Mouse (Mus musculus): ENCODE data around the gene Olfr486. TPM values are rescaled to one million over a fixed set of nuclear protein-coding genes. Genes with fewer than 3 reads are reported as not detected.
"Not testable (repeated sequence)": the region's sequence is repeated elsewhere in the genome, so short reads cannot be mapped to it uniquely, and the experiment has no call there.

Gene Olfr486
- polyA plus RNA-seq (2015; fragmentation: Nextera tagmentation; extraction: Ambion mirVana): not detected in 2 replicates

DNA sequence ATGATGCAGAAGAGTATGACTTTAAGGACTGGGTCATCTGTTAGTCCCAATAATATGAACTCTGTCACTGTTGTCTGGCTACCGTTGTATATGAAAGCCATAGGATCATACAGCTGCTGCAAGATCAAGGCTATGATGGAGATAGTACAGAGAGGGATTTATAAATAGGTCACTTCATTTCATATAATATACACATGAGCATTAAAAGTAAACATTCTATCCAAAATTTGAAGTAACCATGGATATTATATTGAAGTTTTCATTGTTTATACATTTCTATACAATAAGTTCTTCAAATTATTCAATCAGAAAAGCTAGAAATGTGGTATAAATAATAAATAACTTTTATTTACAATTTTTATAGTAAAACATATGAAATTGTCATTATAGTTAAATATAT lies at the start of gene Olfr486:
Olfr486 (minus strand) TSS at position 101 of the 400 bp plus-strand sequence.
- 94% methylated on average over 1 of the region's 1 CpGs for WGBS
- H3K9me3 ChIP-seq; H3K4me1 ChIP-seq; H3K27me3 ChIP-seq; H3K27ac ChIP-seq (replicated peaks); H3K4me2 ChIP-seq (replicated peaks); H3K36me3 ChIP-seq; H3K4me3 ChIP-seq; H3K9ac ChIP-seq (replicated peaks); ATAC-seq (replicated peaks): not testable (repeated sequence)

DNA sequence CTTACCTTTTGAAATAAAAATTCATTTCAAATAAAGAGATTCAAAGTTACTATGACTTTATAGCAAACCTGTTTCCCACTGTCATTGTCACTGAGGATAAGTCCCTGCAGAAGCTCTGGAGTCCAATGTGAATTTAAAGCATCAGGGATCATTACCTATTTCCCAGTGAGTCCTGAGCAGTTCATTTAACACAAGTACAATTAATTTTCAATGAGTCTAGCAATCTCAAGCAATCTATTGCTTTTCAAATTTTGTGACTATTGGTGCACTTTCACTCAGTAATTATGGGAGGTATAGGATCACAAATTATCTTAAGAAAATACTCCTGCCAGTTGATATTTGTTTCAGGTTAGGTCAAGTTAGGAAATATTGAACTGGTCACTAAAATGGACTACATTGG lies 42.0 kb upstream of the Olfr486 start, which contains the start of gene Olfr487:
Olfr487 (minus strand) TSS at position 101 of the 400 bp plus-strand sequence.
- not testable (repeated sequence) for H3K4me1 ChIP-seq; H3K9ac ChIP-seq (replicated peaks); H3K9me3 ChIP-seq; ATAC-seq (replicated peaks); H3K4me2 ChIP-seq (replicated peaks); H3K27me3 ChIP-seq; H3K36me3 ChIP-seq; H3K27ac ChIP-seq (replicated peaks); H3K4me3 ChIP-seq

DNA sequence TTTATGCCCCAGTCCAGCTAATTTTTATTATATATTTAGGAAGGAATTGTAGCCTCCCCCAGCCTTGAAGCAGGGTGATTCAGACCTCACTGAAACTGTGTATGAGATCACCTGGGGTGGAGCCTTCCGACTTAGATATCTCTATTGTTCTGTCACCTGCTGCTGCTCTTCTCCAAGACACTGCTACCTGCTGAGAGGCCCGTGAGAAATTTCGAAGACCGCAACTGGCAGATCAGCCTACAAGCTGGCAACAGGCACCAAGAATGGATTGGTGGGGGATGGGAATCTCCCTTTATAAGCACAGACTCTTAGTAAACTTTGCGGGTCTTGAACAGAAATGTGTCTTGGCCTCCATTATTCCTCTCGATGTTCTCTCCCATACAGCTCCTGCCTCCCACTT lies 24.4 kb upstream of the Olfr486 start:
- Histone ChIP-seq H3K4me2 (replicated peaks) (no peak overlapping the region), H3K27me3 (no peaks in the 10 kb centered on the region), H3K36me3 (no peaks in the 10 kb centered on the region), H3K9me3 (no peaks in the 10 kb centered on the region), H3K4me1 (no peaks in the 10 kb centered on the region), H3K4me3 (no peak overlapping the region), H3K9ac (replicated peaks) (no peak overlapping the region), H3K27ac (replicated peaks) (no peak overlapping the region)
- ATAC-seq (replicated peaks): no peak
- WGBS: 60% methylated on average over 6 of the region's 6 CpGs

DNA sequence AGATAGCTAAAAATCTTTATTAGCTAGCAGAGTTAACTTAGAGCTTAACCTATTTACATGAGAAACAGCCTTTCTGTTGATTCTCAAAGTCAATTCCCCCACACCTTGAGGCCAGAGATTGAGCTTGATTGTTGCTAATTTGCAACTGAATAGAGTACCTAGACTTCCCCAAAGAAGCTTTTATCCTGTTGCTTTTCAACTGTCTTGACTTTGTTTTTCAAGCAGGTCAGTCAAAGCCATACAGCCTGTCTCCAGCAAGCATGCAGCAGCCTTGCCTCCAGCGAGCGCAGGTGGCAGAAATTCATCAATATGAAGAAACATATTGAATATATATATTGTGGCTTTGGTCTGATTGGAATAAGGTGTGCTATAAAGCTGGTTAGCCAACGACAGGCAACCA lies 23.8 kb upstream of the Olfr486 start:
- not testable (repeated sequence) for H3K4me1 ChIP-seq; H3K9ac ChIP-seq (replicated peaks); H3K4me3 ChIP-seq; H3K9me3 ChIP-seq; H3K4me2 ChIP-seq (replicated peaks); H3K27ac ChIP-seq (replicated peaks); H3K36me3 ChIP-seq; H3K27me3 ChIP-seq; ATAC-seq (replicated peaks)
- 58% methylated on average over 3 of the region's 3 CpGs for WGBS

DNA sequence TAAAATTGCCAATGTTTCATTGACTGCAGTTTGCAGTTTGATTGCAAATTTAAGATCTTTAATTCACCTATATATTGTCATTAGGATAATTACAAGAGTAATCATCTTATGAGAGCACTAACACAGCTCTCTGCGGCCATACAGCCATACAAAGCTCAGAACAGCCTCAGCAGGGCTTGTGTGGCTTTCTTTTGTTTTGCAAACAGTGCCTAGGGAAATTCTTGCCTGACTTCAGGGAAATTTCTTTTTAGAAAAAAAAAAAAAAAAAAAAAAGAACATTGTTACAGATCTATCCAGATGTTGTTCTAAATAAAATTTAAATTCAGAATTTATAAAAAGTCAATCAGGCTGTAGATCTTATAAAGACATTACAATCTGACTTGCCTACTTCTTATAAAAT lies 20.2 kb upstream of the Olfr486 start:
- WGBS: 36% methylated on average over 1 of the region's 1 CpGs
- H3K4me1 ChIP-seq; H3K4me3 ChIP-seq; H3K27me3 ChIP-seq; H3K4me2 ChIP-seq (replicated peaks); H3K9me3 ChIP-seq; H3K9ac ChIP-seq (replicated peaks); H3K27ac ChIP-seq (replicated peaks); H3K36me3 ChIP-seq; ATAC-seq (replicated peaks): not testable (repeated sequence)

DNA sequence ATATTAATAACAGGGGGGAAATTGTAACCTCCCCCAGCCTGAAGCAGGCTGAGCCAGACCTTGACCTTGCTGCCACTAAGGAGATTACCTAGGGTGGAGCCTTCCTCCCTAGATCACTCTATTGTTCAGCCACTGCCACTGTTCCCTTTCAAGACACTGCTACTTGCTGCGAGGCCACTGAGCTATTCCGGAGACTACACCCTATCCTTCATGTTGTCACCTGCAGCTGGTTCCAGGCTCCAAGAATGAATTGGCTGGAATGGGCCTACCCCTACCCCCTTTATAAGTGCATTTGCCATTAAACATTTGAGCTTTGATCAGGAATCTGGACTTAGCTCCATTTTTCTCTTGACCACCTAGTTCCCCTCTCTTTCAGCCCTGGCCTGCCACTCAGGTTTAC lies 18.7 kb upstream of the Olfr486 start:
- H3K4me1 ChIP-seq; H3K27me3 ChIP-seq; H3K27ac ChIP-seq (replicated peaks); ATAC-seq (replicated peaks); H3K9ac ChIP-seq (replicated peaks); H3K36me3 ChIP-seq; H3K9me3 ChIP-seq; H3K4me2 ChIP-seq (replicated peaks); H3K4me3 ChIP-seq: not testable (repeated sequence)
- 43% methylated on average over 2 of the region's 2 CpGs for WGBS

DNA sequence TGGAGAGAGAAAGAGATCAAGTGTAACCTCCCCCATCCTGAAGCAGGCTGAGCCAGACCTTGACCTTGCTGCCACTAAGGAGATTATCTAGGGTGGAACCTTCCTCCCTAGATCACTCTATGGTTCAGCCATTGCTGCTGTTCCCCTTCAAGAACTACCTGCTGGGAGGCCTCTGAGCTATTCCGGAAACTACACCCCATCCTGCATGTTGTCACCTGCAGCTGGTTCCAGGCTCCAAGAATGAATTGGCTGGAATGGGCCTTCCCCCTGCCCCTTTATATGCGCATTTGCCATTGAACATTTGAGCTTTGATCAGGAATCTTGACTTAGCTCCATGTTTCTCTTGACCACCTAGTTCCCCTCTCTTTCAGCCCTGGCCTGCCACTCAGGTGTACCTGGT lies 12.7 kb upstream of the Olfr486 start:
- WGBS: 89% methylated on average over 2 of the region's 2 CpGs
- not testable (repeated sequence) for H3K27ac ChIP-seq (replicated peaks); H3K9me3 ChIP-seq; H3K36me3 ChIP-seq; ATAC-seq (replicated peaks); H3K4me2 ChIP-seq (replicated peaks); H3K27me3 ChIP-seq; H3K9ac ChIP-seq (replicated peaks); H3K4me1 ChIP-seq; H3K4me3 ChIP-seq

DNA sequence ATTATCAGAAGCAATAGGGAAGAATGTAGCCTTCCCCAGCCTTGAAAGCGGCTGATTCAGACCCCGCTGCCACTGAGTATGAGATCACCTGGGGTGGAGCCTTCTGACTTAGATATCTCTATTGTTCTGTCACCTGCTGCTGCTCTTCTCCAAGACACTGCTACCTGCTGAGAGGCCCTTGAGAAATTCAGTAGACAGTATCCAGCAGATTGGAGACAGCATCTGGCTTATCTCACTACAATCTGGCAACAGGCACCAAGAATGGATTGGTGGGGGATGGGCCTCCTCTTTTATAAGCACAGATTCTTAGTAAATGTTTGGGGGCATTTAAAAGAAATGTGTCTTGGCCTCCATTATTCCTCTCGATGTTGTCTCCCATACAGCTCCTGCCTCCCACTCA lies 11.9 kb upstream of the Olfr486 start:
- H3K9ac ChIP-seq (replicated peaks); H3K4me2 ChIP-seq (replicated peaks); H3K27ac ChIP-seq (replicated peaks); H3K4me3 ChIP-seq; H3K9me3 ChIP-seq; ATAC-seq (replicated peaks); H3K4me1 ChIP-seq; H3K27me3 ChIP-seq; H3K36me3 ChIP-seq: not testable (repeated sequence)
- WGBS: 60% methylated on average over 3 of the region's 3 CpGs

DNA sequence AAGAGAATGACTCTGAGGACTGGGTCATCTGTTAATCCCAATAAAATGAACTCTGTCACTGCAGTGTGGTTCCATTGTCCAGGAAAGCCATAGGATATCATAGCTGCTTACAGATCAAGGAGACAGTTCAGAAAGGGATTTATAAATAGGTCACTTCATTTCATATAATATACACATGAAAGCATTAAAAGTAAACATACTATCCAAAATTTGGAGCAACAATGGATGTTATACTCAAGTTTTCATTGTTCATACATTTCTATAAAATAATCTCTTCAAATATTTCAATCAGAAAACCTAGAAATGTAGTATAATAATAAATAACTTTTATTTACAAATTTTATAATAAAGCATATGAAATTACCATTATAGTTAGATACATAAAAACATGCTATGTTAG lies 12.8 kb downstream of the Olfr486 start, which contains the start of gene Olfr485:
Olfr485 (minus strand) TSS at position 101 of the 400 bp plus-strand sequence.
- Histone ChIP-seq H3K4me2 (replicated peaks) (no peak within 1 kb of the TSS), H3K36me3 (no peaks in the 10 kb centered on the region), H3K9me3 (no peaks in the 10 kb centered on the region), H3K9ac (replicated peaks) (no peak within 1 kb of the TSS), H3K4me3 (no peak within 1 kb of the TSS), H3K27me3 (no peaks in the 10 kb centered on the region), H3K27ac (replicated peaks) (no peak within 1 kb of the TSS), H3K4me1 (no peaks in the 10 kb centered on the region)
- no peak for ATAC-seq (replicated peaks)

DNA sequence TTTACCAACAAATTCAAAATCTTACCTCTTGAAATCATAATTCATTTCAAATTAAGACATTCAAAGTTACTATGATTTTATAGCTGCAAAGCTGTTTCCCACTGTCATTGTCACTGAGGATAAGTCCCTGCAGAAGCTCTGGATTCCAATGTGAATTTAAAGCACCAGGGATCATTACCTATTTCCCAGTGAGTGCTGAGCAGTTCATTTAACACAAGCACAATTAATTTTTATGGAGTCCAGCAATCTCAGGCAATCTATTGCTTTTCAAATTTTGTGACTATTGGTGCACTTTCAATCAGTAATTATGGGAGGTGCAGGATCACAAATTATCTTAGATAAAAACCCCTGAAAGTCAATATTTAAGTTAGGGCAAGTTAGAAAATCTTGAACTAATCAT lies 45.2 kb downstream of the Olfr486 start, which contains the start of gene Olfr484:
Olfr484 (minus strand) TSS at position 101 of the 400 bp plus-strand sequence.
- no peak within 1 kb of the TSS for H3K9ac ChIP-seq (replicated peaks)
- H3K9me3 ChIP-seq: no peaks in the 10 kb centered on the region
- ATAC-seq (replicated peaks): no peak
- H3K27me3 ChIP-seq: no peaks in the 10 kb centered on the region
- no peak within 1 kb of the TSS for H3K27ac ChIP-seq (replicated peaks)
- H3K36me3 ChIP-seq: no peaks in the 10 kb centered on the region
- no peaks in the 10 kb centered on the region for H3K4me1 ChIP-seq
- no peak within 1 kb of the TSS for H3K4me3 ChIP-seq
- no peak within 1 kb of the TSS for H3K4me2 ChIP-seq (replicated peaks)

Other genes with a start within 250 kb of the Olfr486 start
- not detected in 2 replicates for gene Olfr473, start 242.3 kb downstream of the Olfr486 start, polyA plus RNA-seq (2015; fragmentation: Nextera tagmentation; extraction: Ambion mirVana)
- not detected in 2 replicates for gene Olfr474, start 218.1 kb downstream of the Olfr486 start, polyA plus RNA-seq (2015; fragmentation: Nextera tagmentation; extraction: Ambion mirVana)
- gene Olfr476, start 207.9 kb downstream of the Olfr486 start, polyA plus RNA-seq (2015; fragmentation: Nextera tagmentation; extraction: Ambion mirVana): not detected in 2 replicates
- gene Olfr477, start 186.0 kb downstream of the Olfr486 start, polyA plus RNA-seq (2015; fragmentation: Nextera tagmentation; extraction: Ambion mirVana): not detected in 2 replicates
- not detected in 2 replicates for gene Olfr478, start 138.8 kb downstream of the Olfr486 start, polyA plus RNA-seq (2015; fragmentation: Nextera tagmentation; extraction: Ambion mirVana)
- not detected in 2 replicates for gene Olfr479, start 122.0 kb downstream of the Olfr486 start, polyA plus RNA-seq (2015; fragmentation: Nextera tagmentation; extraction: Ambion mirVana)
- gene Olfr480, start 105.4 kb downstream of the Olfr486 start, polyA plus RNA-seq (2015; fragmentation: Nextera tagmentation; extraction: Ambion mirVana): not detected in 2 replicates
- not detected in 2 replicates for gene Olfr481, start 92.9 kb downstream of the Olfr486 start, polyA plus RNA-seq (2015; fragmentation: Nextera tagmentation; extraction: Ambion mirVana)
- gene Olfr482, start 75.2 kb downstream of the Olfr486 start, polyA plus RNA-seq (2015; fragmentation: Nextera tagmentation; extraction: Ambion mirVana): 0.08 and 0.09 TPM in 2 replicates
- gene Olfr483, start 71.9 kb downstream of the Olfr486 start, polyA plus RNA-seq (2015; fragmentation: Nextera tagmentation; extraction: Ambion mirVana): not detected in 2 replicates
- not detected in 2 replicates for gene Olfr484, start 45.3 kb downstream of the Olfr486 start, polyA plus RNA-seq (2015; fragmentation: Nextera tagmentation; extraction: Ambion mirVana)
- not detected in 2 replicates for gene Olfr485, start 12.9 kb downstream of the Olfr486 start, polyA plus RNA-seq (2015; fragmentation: Nextera tagmentation; extraction: Ambion mirVana)
- gene Olfr487, start 41.9 kb upstream of the Olfr486 start, polyA plus RNA-seq (2015; fragmentation: Nextera tagmentation; extraction: Ambion mirVana): not detected in 2 replicates
- not detected in 2 replicates for gene Olfr488, start 85.6 kb upstream of the Olfr486 start, polyA plus RNA-seq (2015; fragmentation: Nextera tagmentation; extraction: Ambion mirVana)
- not detected in 2 replicates for gene Olfr490, start 116.2 kb upstream of the Olfr486 start, polyA plus RNA-seq (2015; fragmentation: Nextera tagmentation; extraction: Ambion mirVana)
- gene Olfr491, start 140.7 kb upstream of the Olfr486 start, polyA plus RNA-seq (2015; fragmentation: Nextera tagmentation; extraction: Ambion mirVana): not detected in 2 replicates
- gene Olfr492, start 150.9 kb upstream of the Olfr486 start, polyA plus RNA-seq (2015; fragmentation: Nextera tagmentation; extraction: Ambion mirVana): not detected in 2 replicates
- gene Olfr493, start 174.2 kb upstream of the Olfr486 start, polyA plus RNA-seq (2015; fragmentation: Nextera tagmentation; extraction: Ambion mirVana): not detected in 2 replicates
- not detected in 2 replicates for gene Olfr494, start 192.6 kb upstream of the Olfr486 start, polyA plus RNA-seq (2015; fragmentation: Nextera tagmentation; extraction: Ambion mirVana)
- not detected in 2 replicates for gene Olfr495, start 220.4 kb upstream of the Olfr486 start, polyA plus RNA-seq (2015; fragmentation: Nextera tagmentation; extraction: Ambion mirVana)
- not detected in 2 replicates for gene Olfr497, start 247.7 kb upstream of the Olfr486 start, polyA plus RNA-seq (2015; fragmentation: Nextera tagmentation; extraction: Ambion mirVana)

Data from forebrain, embryonic 15.5 days (tissue).